Mouse (Mus musculus): Measurements from ENCODE around the gene Ikbip. TPM values are rescaled to one million over a fixed set of nuclear protein-coding genes. Genes with fewer than 3 reads are reported as not detected.
A peak's percentile ranks its signal among the peaks of the same experiment; 100 is the strongest.

The Ikbip gene
- polyA plus RNA-seq (2015; fragmentation: Nextera tagmentation; extraction: Ambion mirVana), result 20.7 and 21.6 TPM in 2 replicates

DNA sequence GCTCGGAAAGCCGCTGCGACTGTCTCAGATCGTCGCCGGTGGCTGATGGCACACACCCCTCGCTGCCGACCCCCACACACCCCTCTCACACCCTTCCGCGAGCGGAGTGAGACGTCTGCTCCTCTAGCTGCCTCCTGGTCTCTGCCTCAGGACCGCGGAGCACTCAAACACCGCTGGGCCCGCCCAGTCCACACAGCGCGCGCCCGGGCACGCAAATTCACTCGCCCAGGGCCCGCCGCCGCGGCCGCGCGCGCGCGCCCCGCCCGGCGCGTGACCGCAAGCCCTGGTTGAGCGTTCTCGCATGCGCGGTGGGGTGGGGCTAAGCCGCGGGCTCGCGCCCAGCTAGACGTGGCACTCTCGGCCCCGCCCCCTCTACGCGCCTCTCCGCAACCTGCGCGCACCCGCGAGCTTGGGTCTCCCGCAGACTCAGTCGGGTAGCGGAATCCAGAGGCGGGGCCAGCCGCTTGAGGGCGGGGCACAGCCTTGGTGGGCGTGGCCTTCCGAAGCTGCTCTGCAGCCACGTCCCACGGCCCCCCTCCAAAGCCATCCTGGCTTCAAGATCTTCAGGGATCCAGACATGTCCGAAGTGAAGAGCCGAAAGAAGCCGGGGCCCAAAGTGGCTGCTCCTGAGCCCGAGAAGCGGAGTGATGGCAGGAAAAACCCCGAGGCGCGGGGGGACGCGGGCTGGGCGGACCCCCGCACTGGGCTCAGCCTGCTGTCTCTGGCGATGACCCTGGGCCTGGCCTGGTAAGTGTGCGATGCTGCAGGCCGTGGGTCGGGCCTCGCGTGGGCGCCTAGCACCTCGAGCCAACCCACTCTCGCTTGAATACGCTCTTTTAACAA lies at the start of gene Ikbip, which contains the start of gene Apaf1:
Gene Ikbip (plus strand): TSS at position 391 of the 843 bp plus-strand sequence.
Gene Apaf1 (minus strand): TSS at position 221 of the 843 bp plus-strand sequence.
- Histone ChIP-seq H3K4me3 (peak within 1 kb of the TSS; percentile 94), H3K4me1 (replicated peaks) (peaks cover 14% of the 10 kb centered on the region), H3K9me3 (no peaks in the 10 kb centered on the region), H3K4me2 (peak within 1 kb of the TSS; percentile 78), H3K27ac (replicated peaks) (peak within 1 kb of the TSS; percentile 90), H3K9ac (peak within 1 kb of the TSS; percentile 90), H3K27me3 (no peaks in the 10 kb centered on the region), H3K36me3 (peaks cover 6% of the 10 kb centered on the region; the same call in 1 of the 2 replicates)
- WGBS, result under 1% methylated on average over 87 of the region's 87 CpGs
- ATAC-seq (ENCODE audit: low FRiP score, low read depth), result peak; percentile 96

GRCm38 (mm10) chr10:91033942-91034341 lies 48.8 kb upstream of the Ikbip start:
- Histone ChIP-seq H3K27me3 (no peaks in the 10 kb centered on the region), H3K9ac (no peak overlapping the region), H3K27ac (replicated peaks) (no peak overlapping the region), H3K9me3 (no peaks in the 10 kb centered on the region), H3K4me1 (replicated peaks) (no peaks in the 10 kb centered on the region; the same call in 1 of the 2 replicates), H3K4me2 (no peak overlapping the region), H3K36me3 (peaks cover 17% of the 10 kb centered on the region; the same call in 1 of the 2 replicates), H3K4me3 (no peak overlapping the region)
- peak; percentile 79 for ATAC-seq (ENCODE audit: low FRiP score, low read depth)
- WGBS, result 19% methylated on average over 8 of the region's 8 CpGs

DNA sequence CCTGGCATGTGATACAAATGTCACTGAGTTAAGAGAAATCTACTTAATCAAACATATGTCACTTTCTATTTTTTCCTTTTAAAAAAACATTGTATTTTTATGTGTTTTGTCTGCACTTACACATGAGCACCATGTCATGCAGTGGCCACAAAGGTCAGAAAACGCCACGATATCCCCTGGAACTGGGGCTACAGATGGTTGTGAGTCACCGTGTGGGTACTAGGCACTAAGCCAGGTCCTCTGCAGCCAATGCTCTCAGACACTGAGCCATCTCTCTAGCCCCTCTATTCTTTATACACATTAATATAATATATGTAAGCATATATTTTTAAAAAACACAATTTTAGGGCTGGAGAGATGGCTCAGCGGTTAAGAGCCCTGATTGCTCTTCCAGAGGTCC lies 33.0 kb upstream of the Ikbip start:
- peaks cover 50% of the 10 kb centered on the region for H3K36me3 ChIP-seq
- no peak overlapping the region for H3K4me3 ChIP-seq
- H3K27ac ChIP-seq (replicated peaks), result no peak overlapping the region
- WGBS, result 89% methylated on average over 4 of the region's 4 CpGs
- H3K27me3 ChIP-seq, result no peaks in the 10 kb centered on the region
- ATAC-seq (ENCODE audit: low FRiP score, low read depth), result no peak
- H3K4me1 ChIP-seq (replicated peaks), result no peaks in the 10 kb centered on the region
- H3K9ac ChIP-seq, result no peak overlapping the region
- no peak overlapping the region for H3K4me2 ChIP-seq
- no peaks in the 10 kb centered on the region for H3K9me3 ChIP-seq

GRCm38 (mm10) chr10:91051156-91051555 lies 31.6 kb upstream of the Ikbip start:
- H3K36me3 ChIP-seq, result peaks cover 55% of the 10 kb centered on the region
- no peak overlapping the region for H3K9ac ChIP-seq
- no peak overlapping the region for H3K4me2 ChIP-seq
- no peak overlapping the region for H3K27ac ChIP-seq (replicated peaks)
- no peak overlapping the region for H3K4me3 ChIP-seq
- H3K4me1 ChIP-seq (replicated peaks), result no peaks in the 10 kb centered on the region
- no peak for ATAC-seq (ENCODE audit: low FRiP score, low read depth)
- no peaks in the 10 kb centered on the region for H3K27me3 ChIP-seq
- H3K9me3 ChIP-seq, result no peaks in the 10 kb centered on the region
- 94% methylated on average over 3 of the region's 3 CpGs for WGBS

DNA sequence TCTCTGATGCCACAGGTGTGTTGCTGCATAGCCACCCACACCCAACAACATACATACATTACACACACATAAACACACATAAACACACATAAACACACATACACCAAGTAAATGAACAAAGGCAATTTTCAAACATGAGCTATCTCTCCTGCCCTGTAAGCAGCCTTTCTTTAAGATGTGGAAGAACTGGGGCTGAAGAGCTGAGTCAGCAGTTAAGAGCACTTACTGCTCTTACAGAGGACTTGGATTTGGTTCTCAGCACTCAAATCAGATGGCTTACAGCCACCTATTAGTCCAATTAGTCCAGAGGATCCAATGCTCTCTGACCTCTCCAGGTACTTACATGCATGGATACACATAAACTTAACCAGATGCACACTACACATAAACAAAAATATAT lies 30.0 kb upstream of the Ikbip start:
- Histone ChIP-seq H3K4me3 (no peak overlapping the region), H3K36me3 (peaks cover 53% of the 10 kb centered on the region), H3K4me1 (replicated peaks) (no peaks in the 10 kb centered on the region), H3K9me3 (no peaks in the 10 kb centered on the region), H3K27ac (replicated peaks) (no peak overlapping the region), H3K27me3 (no peaks in the 10 kb centered on the region), H3K4me2 (no peak overlapping the region), H3K9ac (no peak overlapping the region)
- no peak for ATAC-seq (ENCODE audit: low FRiP score, low read depth)

DNA sequence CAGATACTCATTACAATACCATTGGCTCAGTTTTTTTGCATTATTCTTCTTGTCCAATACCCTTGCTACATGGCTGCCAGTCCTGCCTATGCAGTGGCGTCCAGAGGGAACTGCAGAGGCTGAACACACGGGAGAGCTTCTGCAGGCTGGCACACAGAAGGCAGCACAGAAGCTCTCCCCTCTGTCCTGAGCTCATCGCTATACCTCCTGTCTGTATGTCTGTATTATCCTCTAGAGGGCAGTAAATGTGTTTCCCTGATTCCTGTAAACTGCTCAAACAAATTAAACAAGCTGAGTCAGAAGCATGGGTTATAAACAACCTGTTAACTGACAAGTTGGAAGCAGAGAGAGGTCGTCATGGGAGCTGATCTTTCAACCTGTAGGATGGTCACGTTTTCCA lies 22.0 kb upstream of the Ikbip start:
- Histone ChIP-seq H3K9me3 (no peaks in the 10 kb centered on the region), H3K27me3 (no peaks in the 10 kb centered on the region), H3K9ac (no peak overlapping the region), H3K36me3 (peaks cover 30% of the 10 kb centered on the region), H3K4me1 (replicated peaks) (no peaks in the 10 kb centered on the region), H3K4me2 (no peak overlapping the region), H3K27ac (replicated peaks) (no peak overlapping the region), H3K4me3 (no peak overlapping the region)
- 32% methylated on average over 5 of the region's 5 CpGs for WGBS
- ATAC-seq (ENCODE audit: low FRiP score, low read depth), result no peak

- H3K27ac ChIP-seq (replicated peaks), result no peak overlapping the region
- H3K27me3 ChIP-seq, result no peaks in the 10 kb centered on the region
- no peaks in the 10 kb centered on the region for H3K9me3 ChIP-seq
- H3K4me1 ChIP-seq (replicated peaks), result no peaks in the 10 kb centered on the region
- H3K36me3 ChIP-seq, result peaks cover 37% of the 10 kb centered on the region
- H3K4me3 ChIP-seq, result no peak overlapping the region
- H3K4me2 ChIP-seq, result no peak overlapping the region
- ATAC-seq (ENCODE audit: low FRiP score, low read depth), result no peak
- H3K9ac ChIP-seq, result no peak overlapping the region
- 92% methylated on average over 6 of the region's 6 CpGs for WGBS
Observed at GRCm38 (mm10) chr10:91062355-91062754, 20.4 kb upstream of the Ikbip start.

- Histone ChIP-seq H3K4me1 (replicated peaks) (no peaks in the 10 kb centered on the region), H3K27ac (replicated peaks) (no peak overlapping the region), H3K9me3 (no peaks in the 10 kb centered on the region), H3K9ac (no peak overlapping the region), H3K36me3 (peaks cover 18% of the 10 kb centered on the region), H3K27me3 (no peaks in the 10 kb centered on the region), H3K4me2 (no peak overlapping the region), H3K4me3 (no peak overlapping the region)
- WGBS, result 35% methylated on average over 1 of the region's 1 CpGs
- no peak for ATAC-seq (ENCODE audit: low FRiP score, low read depth)
Observed at GRCm38 (mm10) chr10:91071768-91072167, 11.0 kb upstream of the Ikbip start.

- no peak for ATAC-seq (ENCODE audit: low FRiP score, low read depth)
- H3K4me1 ChIP-seq (replicated peaks), result no peaks in the 10 kb centered on the region
- 89% methylated on average over 3 of the region's 3 CpGs for WGBS
- no peak overlapping the region for H3K9ac ChIP-seq
- H3K36me3 ChIP-seq, result peaks cover 20% of the 10 kb centered on the region
- H3K4me3 ChIP-seq, result no peak overlapping the region
- no peak overlapping the region for H3K4me2 ChIP-seq
- H3K9me3 ChIP-seq, result no peaks in the 10 kb centered on the region
- no peak overlapping the region for H3K27ac ChIP-seq (replicated peaks)
- no peaks in the 10 kb centered on the region for H3K27me3 ChIP-seq
Observed at GRCm38 (mm10) chr10:91073345-91073744, 9.4 kb upstream of the Ikbip start.

GRCm38 (mm10) chr10:91076667-91077066 lies 6.1 kb upstream of the Ikbip start:
- Histone ChIP-seq H3K9ac (no peak overlapping the region), H3K9me3 (no peaks in the 10 kb centered on the region), H3K4me1 (replicated peaks) (peaks cover 9% of the 10 kb centered on the region), H3K4me3 (no peak overlapping the region), H3K4me2 (no peak overlapping the region), H3K36me3 (peaks cover 18% of the 10 kb centered on the region), H3K27me3 (no peaks in the 10 kb centered on the region), H3K27ac (replicated peaks) (no peak overlapping the region)
- no peak for ATAC-seq (ENCODE audit: low FRiP score, low read depth)
- 96% methylated on average over 2 of the region's 2 CpGs for WGBS

- H3K27ac ChIP-seq (replicated peaks), result no peak overlapping the region
- H3K4me1 ChIP-seq (replicated peaks), result peaks cover 14% of the 10 kb centered on the region
- no peak overlapping the region for H3K4me3 ChIP-seq
- H3K36me3 ChIP-seq, result peaks cover 12% of the 10 kb centered on the region
- no peak overlapping the region for H3K9ac ChIP-seq
- WGBS, result 88% methylated on average over 5 of the region's 5 CpGs
- no peak for ATAC-seq (ENCODE audit: low FRiP score, low read depth)
- H3K4me2 ChIP-seq, result 0 out of 2 replicates have a peak overlapping the region, but pooled peaks have one; percentile 17
- no peaks in the 10 kb centered on the region for H3K27me3 ChIP-seq
- no peaks in the 10 kb centered on the region for H3K9me3 ChIP-seq
Observed at GRCm38 (mm10) chr10:91080540-91080939, 2.2 kb upstream of the Ikbip start.

DNA sequence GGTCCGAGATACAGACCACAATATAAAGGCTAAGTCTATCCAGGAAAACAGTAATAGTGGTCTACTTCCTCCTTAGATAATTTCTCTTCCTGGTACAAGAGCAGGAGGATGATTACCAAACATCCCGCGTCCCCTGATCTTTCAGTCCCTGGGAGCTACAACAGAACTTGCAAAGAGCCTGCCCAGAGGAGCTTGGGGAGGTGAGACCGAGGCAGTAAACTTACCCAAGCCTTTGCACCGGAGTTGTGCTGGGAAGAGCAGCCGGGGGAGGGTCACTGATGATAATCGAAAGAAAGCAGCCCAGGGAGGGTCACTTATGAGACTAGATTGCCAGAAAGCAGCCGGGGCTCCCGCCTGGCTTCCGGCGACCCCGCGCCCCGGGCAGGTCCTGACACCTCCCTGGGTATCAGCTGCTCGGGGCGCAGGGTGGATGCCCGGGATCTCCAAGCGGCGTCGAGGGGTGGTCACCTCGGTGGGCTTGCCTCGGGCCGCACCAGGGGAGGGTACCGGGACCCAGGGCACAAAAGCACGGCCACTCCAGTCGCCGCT lies 707 bp upstream of the Ikbip start:
- no peaks in the 10 kb centered on the region for H3K27me3 ChIP-seq
- peak overlapping the region; percentile 94 for H3K4me3 ChIP-seq
- H3K4me2 ChIP-seq, result peak overlapping the region; percentile 78
- peak overlapping the region; percentile 90 for H3K9ac ChIP-seq
- peak; percentile 55 for ATAC-seq (ENCODE audit: low FRiP score, low read depth)
- peaks cover 14% of the 10 kb centered on the region for H3K4me1 ChIP-seq (replicated peaks)
- H3K27ac ChIP-seq (replicated peaks), result peak overlapping the region; percentile 90
- under 1% methylated on average over 27 of the region's 27 CpGs for WGBS
- peaks cover 7% of the 10 kb centered on the region; the same call in 1 of the 2 replicates for H3K36me3 ChIP-seq
- no peaks in the 10 kb centered on the region for H3K9me3 ChIP-seq

All from hindbrain, embryonic 15.5 days (tissue).